Mouse (Mus musculus): Measurements from ENCODE around the gene Afap1l2. TPM values are rescaled to one million over a fixed set of nuclear protein-coding genes. Genes with fewer than 3 reads are reported as not detected.

Afap1l2 gene
- total RNA-seq, 1 experiment = 3.7 TPM

DNA sequence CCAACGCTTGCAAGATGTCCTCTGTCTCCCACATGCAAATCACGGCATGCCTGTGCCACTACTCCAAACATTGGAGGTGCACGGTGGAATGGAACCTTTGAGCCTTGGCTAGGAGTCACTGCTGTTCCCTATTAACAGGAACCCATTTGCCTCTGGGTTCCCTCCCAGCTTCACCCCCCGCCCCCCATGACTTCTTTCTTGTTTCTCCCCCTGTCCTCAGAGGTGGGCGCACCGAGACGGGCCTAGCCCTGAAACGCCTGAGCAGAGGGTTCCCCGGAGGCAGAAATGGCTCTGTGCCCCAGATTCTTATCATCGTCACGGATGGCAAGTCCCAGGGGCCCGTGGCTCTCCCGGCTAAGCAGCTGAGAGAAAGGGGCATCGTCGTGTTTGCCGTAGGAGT, 110.4 kb downstream of the Afap1l2 start:
- no peak for DNase-seq (ENCODE audit: low read depth, low spot score)
- Histone ChIP-seq H3K36me3 (ENCODE audit: control insufficient read depth, insufficient read depth, low read length, poor library complexity, severe bottlenecking) (no peaks in the 10 kb centered on the region), H3K9ac (ENCODE audit: insufficient read depth, low read depth, low read length, poor library complexity, severe bottlenecking) (no peak overlapping the region), H3K27ac (ENCODE audit: insufficient read depth, low read depth, low read length, poor library complexity, severe bottlenecking) (no peak overlapping the region), H3K4me3 (ENCODE audit: insufficient read depth in 1 of 2, low read depth in 1 of 2, low read length in 2 of 2, poor library complexity in 1 of 2, severe bottlenecking in 1 of 2) (no peak overlapping the region), H3K9me3 (ENCODE audit: control insufficient read depth, insufficient read depth, low read depth, low read length) (no peaks in the 10 kb centered on the region), H3K4me1 (ENCODE audit: control insufficient read depth in 2 of 2, insufficient read depth in 2 of 2, low read length in 2 of 2, poor library complexity in 1 of 2) (no peaks in the 10 kb centered on the region)
- TF ChIP-seq ZC3H11A (IDR thresholded peaks at IDR 0.05; ENCODE audit: borderline replicate concordance, low read depth, low read length) = no peak
- no peak for TF ChIP-seq HCFC1 (IDR thresholded peaks at IDR 0.05; ENCODE audit: borderline replicate concordance, insufficient read depth, low read length)
- TF ChIP-seq MAFK (IDR thresholded peaks at IDR 0.05; ENCODE audit: insufficient read depth, low read depth, low read length) = no peak
- no peak for TF ChIP-seq ZNF384 (IDR thresholded peaks at IDR 0.05; ENCODE audit: low read depth, low read length)
- TF ChIP-seq CHD2 (IDR thresholded peaks at IDR 0.05; ENCODE audit: low read depth, low read length) = no peak
- in situ Hi-C loops (cut with MboI; ENCODE audit: low sequenced_read_pairs in 2 of 2, unreplicated experiment in 2 of 2) = no loop called here

GRCm38 (mm10) chr19:56893326-56893725, 114.7 kb downstream of the Afap1l2 start:
- DNase-seq (ENCODE audit: low read depth, low spot score) = no peak
- Histone ChIP-seq H3K4me3 (ENCODE audit: insufficient read depth in 1 of 2, low read depth in 1 of 2, low read length in 2 of 2, poor library complexity in 1 of 2, severe bottlenecking in 1 of 2) (no peak overlapping the region), H3K9ac (ENCODE audit: insufficient read depth, low read depth, low read length, poor library complexity, severe bottlenecking) (no peak overlapping the region), H3K4me1 (ENCODE audit: control insufficient read depth in 2 of 2, insufficient read depth in 2 of 2, low read length in 2 of 2, poor library complexity in 1 of 2) (no peaks in the 10 kb centered on the region), H3K9me3 (ENCODE audit: control insufficient read depth, insufficient read depth, low read depth, low read length) (no peaks in the 10 kb centered on the region), H3K36me3 (ENCODE audit: control insufficient read depth, insufficient read depth, low read length, poor library complexity, severe bottlenecking) (no peaks in the 10 kb centered on the region), H3K27ac (ENCODE audit: insufficient read depth, low read depth, low read length, poor library complexity, severe bottlenecking) (no peak overlapping the region)
- TF ChIP-seq MAFK (IDR thresholded peaks at IDR 0.05; ENCODE audit: insufficient read depth, low read depth, low read length) (no peak), ZNF384 (IDR thresholded peaks at IDR 0.05; ENCODE audit: low read depth, low read length) (no peak), CHD2 (IDR thresholded peaks at IDR 0.05; ENCODE audit: low read depth, low read length) (no peak), HCFC1 (IDR thresholded peaks at IDR 0.05; ENCODE audit: borderline replicate concordance, insufficient read depth, low read length) (no peak), ZC3H11A (IDR thresholded peaks at IDR 0.05; ENCODE audit: borderline replicate concordance, low read depth, low read length) (no peak)
- in situ Hi-C loops (cut with MboI; ENCODE audit: low sequenced_read_pairs in 2 of 2, unreplicated experiment in 2 of 2) = no loop called here

GRCm38 (mm10) chr19:56892586-56892985, 115.4 kb downstream of the Afap1l2 start:
- H3K9ac ChIP-seq (ENCODE audit: insufficient read depth, low read depth, low read length, poor library complexity, severe bottlenecking) = no peak overlapping the region
- no peaks in the 10 kb centered on the region for H3K9me3 ChIP-seq (ENCODE audit: control insufficient read depth, insufficient read depth, low read depth, low read length)
- TF ChIP-seq HCFC1 (IDR thresholded peaks at IDR 0.05; ENCODE audit: borderline replicate concordance, insufficient read depth, low read length) (no peak), ZNF384 (IDR thresholded peaks at IDR 0.05; ENCODE audit: low read depth, low read length) (no peak), MAFK (IDR thresholded peaks at IDR 0.05; ENCODE audit: insufficient read depth, low read depth, low read length) (no peak), ZC3H11A (IDR thresholded peaks at IDR 0.05; ENCODE audit: borderline replicate concordance, low read depth, low read length) (no peak), CHD2 (IDR thresholded peaks at IDR 0.05; ENCODE audit: low read depth, low read length) (no peak)
- no peak overlapping the region for H3K27ac ChIP-seq (ENCODE audit: insufficient read depth, low read depth, low read length, poor library complexity, severe bottlenecking)
- H3K4me3 ChIP-seq (ENCODE audit: insufficient read depth in 1 of 2, low read depth in 1 of 2, low read length in 2 of 2, poor library complexity in 1 of 2, severe bottlenecking in 1 of 2) = no peak overlapping the region
- DNase-seq (ENCODE audit: low read depth, low spot score) = no peak
- no peaks in the 10 kb centered on the region for H3K36me3 ChIP-seq (ENCODE audit: control insufficient read depth, insufficient read depth, low read length, poor library complexity, severe bottlenecking)
- H3K4me1 ChIP-seq (ENCODE audit: control insufficient read depth in 2 of 2, insufficient read depth in 2 of 2, low read length in 2 of 2, poor library complexity in 1 of 2) = no peaks in the 10 kb centered on the region
- in situ Hi-C loops (cut with MboI; ENCODE audit: low sequenced_read_pairs in 2 of 2, unreplicated experiment in 2 of 2) = no loop called here

DNA sequence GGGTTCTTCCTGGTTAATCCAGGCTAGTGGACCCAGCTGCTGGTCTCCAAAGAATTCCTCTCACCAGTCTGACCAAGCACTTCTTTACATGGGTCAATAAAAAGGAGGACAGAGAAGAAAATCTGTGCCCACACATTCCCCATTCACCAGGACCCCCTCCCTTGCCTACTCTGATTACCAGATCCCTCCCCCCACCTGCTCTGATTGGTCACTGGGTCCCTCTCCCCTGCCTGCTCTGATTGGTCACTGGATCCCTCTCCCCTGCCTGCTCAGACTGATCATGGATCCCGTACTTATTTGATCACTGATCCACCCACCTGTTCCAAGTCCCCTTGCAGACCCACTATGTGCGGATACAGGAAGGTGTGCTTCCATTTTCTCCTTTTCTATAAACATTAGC, 116.6 kb downstream of the Afap1l2 start:
- no peak overlapping the region for H3K27ac ChIP-seq (ENCODE audit: insufficient read depth, low read depth, low read length, poor library complexity, severe bottlenecking)
- in situ Hi-C loops (cut with MboI; ENCODE audit: low sequenced_read_pairs in 2 of 2, unreplicated experiment in 2 of 2) = no loop called here
- no peak for DNase-seq (ENCODE audit: low read depth, low spot score)

GRCm38 (mm10) chr19:56888654-56889053, 119.4 kb downstream of the Afap1l2 start:
- no peak overlapping the region for H3K9ac ChIP-seq (ENCODE audit: insufficient read depth, low read depth, low read length, poor library complexity, severe bottlenecking)
- no peak for TF ChIP-seq MAFK (IDR thresholded peaks at IDR 0.05; ENCODE audit: insufficient read depth, low read depth, low read length)
- no peak for TF ChIP-seq ZNF384 (IDR thresholded peaks at IDR 0.05; ENCODE audit: low read depth, low read length)
- no peak for TF ChIP-seq HCFC1 (IDR thresholded peaks at IDR 0.05; ENCODE audit: borderline replicate concordance, insufficient read depth, low read length)
- no peak for TF ChIP-seq ZC3H11A (IDR thresholded peaks at IDR 0.05; ENCODE audit: borderline replicate concordance, low read depth, low read length)
- TF ChIP-seq CHD2 (IDR thresholded peaks at IDR 0.05; ENCODE audit: low read depth, low read length) = no peak
- H3K27ac ChIP-seq (ENCODE audit: insufficient read depth, low read depth, low read length, poor library complexity, severe bottlenecking) = no peak overlapping the region
- H3K4me3 ChIP-seq (ENCODE audit: insufficient read depth in 1 of 2, low read depth in 1 of 2, low read length in 2 of 2, poor library complexity in 1 of 2, severe bottlenecking in 1 of 2) = no peak overlapping the region
- in situ Hi-C loops (cut with MboI; ENCODE audit: low sequenced_read_pairs in 2 of 2, unreplicated experiment in 2 of 2) = no loop called here
- no peaks in the 10 kb centered on the region for H3K4me1 ChIP-seq (ENCODE audit: control insufficient read depth in 2 of 2, insufficient read depth in 2 of 2, low read length in 2 of 2, poor library complexity in 1 of 2)
- DNase-seq (ENCODE audit: low read depth, low spot score) = no peak
- no peaks in the 10 kb centered on the region for H3K36me3 ChIP-seq (ENCODE audit: control insufficient read depth, insufficient read depth, low read length, poor library complexity, severe bottlenecking)
- no peaks in the 10 kb centered on the region for H3K9me3 ChIP-seq (ENCODE audit: control insufficient read depth, insufficient read depth, low read depth, low read length)

More for the DNA sequence above, 116.6 kb downstream of the Afap1l2 start:
- no peaks in the 10 kb centered on the region for H3K9me3 ChIP-seq (ENCODE audit: control insufficient read depth, insufficient read depth, low read depth, low read length)
- no peak overlapping the region for H3K9ac ChIP-seq (ENCODE audit: insufficient read depth, low read depth, low read length, poor library complexity, severe bottlenecking)
- TF ChIP-seq CHD2 (IDR thresholded peaks at IDR 0.05; ENCODE audit: low read depth, low read length) = no peak
- no peak for TF ChIP-seq HCFC1 (IDR thresholded peaks at IDR 0.05; ENCODE audit: borderline replicate concordance, insufficient read depth, low read length)
- no peak for TF ChIP-seq MAFK (IDR thresholded peaks at IDR 0.05; ENCODE audit: insufficient read depth, low read depth, low read length)
- no peak for TF ChIP-seq ZC3H11A (IDR thresholded peaks at IDR 0.05; ENCODE audit: borderline replicate concordance, low read depth, low read length)
- TF ChIP-seq ZNF384 (IDR thresholded peaks at IDR 0.05; ENCODE audit: low read depth, low read length) = no peak
- H3K4me1 ChIP-seq (ENCODE audit: control insufficient read depth in 2 of 2, insufficient read depth in 2 of 2, low read length in 2 of 2, poor library complexity in 1 of 2) = no peaks in the 10 kb centered on the region
- H3K36me3 ChIP-seq (ENCODE audit: control insufficient read depth, insufficient read depth, low read length, poor library complexity, severe bottlenecking) = no peaks in the 10 kb centered on the region
- no peak overlapping the region for H3K4me3 ChIP-seq (ENCODE audit: insufficient read depth in 1 of 2, low read depth in 1 of 2, low read length in 2 of 2, poor library complexity in 1 of 2, severe bottlenecking in 1 of 2)
